In genomic region chr1:39923395-39924337, GRCm38 (mm10) we compare ENCODE assay signal across 8 mouse cellular contexts. TPM values are rescaled to one million over a fixed set of nuclear protein-coding genes. Genes with fewer than 3 reads are reported as not detected.
DNase-seq lines count a peak whose midpoint lies in the region; ATAC-seq and TF ChIP-seq lines count a peak whose summit lies in the region.

No protein-coding gene starts in this region.

- H3K27ac ChIP-seq in ES-E14 (ENCODE audit: insufficient read depth, low read depth, low read length, poor library complexity, severe bottlenecking) = peak overlapping the region; percentile 67
- H3K27ac ChIP-seq in embryonic fibroblast, embryonic 13.5 days (ENCODE audit: insufficient read depth, low read length) = peak overlapping the region; percentile 2; the same call in 1 of the 2 replicates
- peak overlapping the region; percentile 43; the same call in 1 of the 2 replicates for H3K27ac ChIP-seq in liver, embryonic 12.5 days

- peak overlapping the region; percentile 51 for H3K4me2 ChIP-seq in liver, embryonic 12.5 days

- H3K27me3 ChIP-seq in liver, embryonic 12.5 days (replicated peaks) = no peaks in the 10 kb centered on the region

- DNase-seq in layer of hippocampus, adult 11-12 months (ENCODE audit: low spot score) = peak; percentile 68
- DNase-seq in layer of hippocampus, adult 8-10 months (ENCODE audit: low spot score in 2 of 2) = no peak
- DNase-seq in ES-E14 (ENCODE audit: low read depth, low spot score) = no peak
- DNase-seq in thymus, postnatal 4 days = peak; percentile 68
- DNase-seq in retina, postnatal 1 day = no peak
- DNase-seq in urinary bladder, postnatal 4 days (ENCODE audit: low spot score in 2 of 2) = no peak

- TF ChIP-seq POLR2A in embryonic fibroblast, embryonic 13.5 days (IDR thresholded peaks at IDR 0.05; ENCODE audit: low read depth, low read length) = no peak

- 7% methylated on average over 15 of the region's 15 CpGs for WGBS in liver, embryonic 12.5 days (ENCODE audit: insufficient replicate concordance)

- no peak for TF ChIP-seq CTCF in embryonic fibroblast, embryonic 13.5 days (IDR thresholded peaks at IDR 0.05; ENCODE audit: borderline replicate concordance, insufficient read depth, low read length)

- 0 out of 2 replicates have a peak, but pooled peaks have one; percentile 32 for ATAC-seq in liver, embryonic 12.5 days

- H3K36me3 ChIP-seq in ES-E14 (ENCODE audit: control insufficient read depth, insufficient read depth, low read length, poor library complexity, severe bottlenecking) = peaks cover 3% of the 10 kb centered on the region; the same call in 1 of the 2 replicates
- H3K36me3 ChIP-seq in liver, embryonic 12.5 days = no peaks in the 10 kb centered on the region

- H3K9me3 ChIP-seq in ES-E14 (ENCODE audit: control insufficient read depth, insufficient read depth, low read depth, low read length) = no peaks in the 10 kb centered on the region
- H3K9me3 ChIP-seq in liver, embryonic 12.5 days (replicated peaks) = no peaks in the 10 kb centered on the region

- peak overlapping the region; percentile 40; the same call in 1 of the 2 replicates for H3K9ac ChIP-seq in ES-E14 (ENCODE audit: insufficient read depth, low read depth, low read length, poor library complexity, severe bottlenecking)
- no peak overlapping the region for H3K9ac ChIP-seq in liver, embryonic 12.5 days

- H3K4me1 ChIP-seq in ES-E14 (ENCODE audit: control insufficient read depth in 2 of 2, insufficient read depth in 2 of 2, low read length in 2 of 2, poor library complexity in 1 of 2) = peaks cover 2 to 24% of the 10 kb centered on the region in 2 experiments; a peak in 3 of 4 replicates
- H3K4me1 ChIP-seq in embryonic fibroblast, embryonic 13.5 days (ENCODE audit: control insufficient read depth, insufficient read depth, low read length) = peaks cover 45% of the 10 kb centered on the region
- H3K4me1 ChIP-seq in liver, embryonic 12.5 days = peaks cover 64% of the 10 kb centered on the region

- in situ Hi-C loops in ES-E14 (cut with MboI; ENCODE audit: low sequenced_read_pairs in 2 of 2, unreplicated experiment in 2 of 2) = no loop called here

- H3K4me3 ChIP-seq in ES-E14 (ENCODE audit: insufficient read depth in 1 of 2, low read depth in 1 of 2, low read length in 2 of 2, poor library complexity in 1 of 2, severe bottlenecking in 1 of 2) = peak overlapping the region; percentile 8 to 27; a peak in 3 of 4 replicates
- H3K4me3 ChIP-seq in embryonic fibroblast, embryonic 13.5 days (ENCODE audit: insufficient read depth, low read length) = no peak overlapping the region
- H3K4me3 ChIP-seq in liver, embryonic 12.5 days = no peak overlapping the region

TF ChIP-seq in ES-E14, 5 proteins besides CTCF, POLR2A, EP300 and RAD21:
- no peak for TF ChIP-seq MAFK (IDR thresholded peaks at IDR 0.05; ENCODE audit: insufficient read depth, low read depth, low read length)
- TF ChIP-seq HCFC1 (IDR thresholded peaks at IDR 0.05; ENCODE audit: borderline replicate concordance, insufficient read depth, low read length) = no peak
- no peak for TF ChIP-seq CHD2 (IDR thresholded peaks at IDR 0.05; ENCODE audit: low read depth, low read length)
- TF ChIP-seq ZC3H11A (IDR thresholded peaks at IDR 0.05; ENCODE audit: borderline replicate concordance, low read depth, low read length) = no peak
- TF ChIP-seq ZNF384 (IDR thresholded peaks at IDR 0.05; ENCODE audit: low read depth, low read length) = no peak
TF ChIP-seq in ES-E14: peak in this region for 0.

RNA-seq across cellular contexts. Expression of gene Map4k4, which starts 23.0 kb away (rescaled TPM):
- total RNA-seq in layer of hippocampus, adult 8-10 months (2022) = 100 to 1,000 TPM; 127 to 159 (median 152) TPM
- 142 and 161 TPM in 2 replicates for total RNA-seq in ES-E14 (2012; rRNA removed)
- 259 and 286 TPM in 2 replicates for polyA plus RNA-seq in embryonic fibroblast, embryonic 13.5 days (2011; ENCODE audit: insufficient read length, low read depth, missing spikeins)
- 8.8 and 9.7 TPM in 2 replicates for polyA plus RNA-seq in liver, embryonic 12.5 days (2016; fragmentation: Nextera tagmentation; extraction: Ambion mirVana)

Comparison
In these comparisons a context has a peak if more than half of its experiments do, and no peak if none do; other contexts are left out.
1. DNase-seq: peak in layer of hippocampus, adult 11-12 months (single experiment) and thymus, postnatal 4 days (single experiment); none in layer of hippocampus, adult 8-10 months (0 of 2), ES-E14 (single experiment), retina, postnatal 1 day (single experiment) and urinary bladder, postnatal 4 days (0 of 2).
2. H3K27ac ChIP-seq: peak in every context shown above with its lines; median percentile 67 in ES-E14; 43 in liver, embryonic 12.5 days; 2 in embryonic fibroblast, embryonic 13.5 days.
3. H3K4me3 ChIP-seq: peak in ES-E14 (2 of 2); none in embryonic fibroblast, embryonic 13.5 days (single experiment) and liver, embryonic 12.5 days (single experiment).